Mouse (Mus musculus) liver, postnatal 0 days (tissue): Measurements from ENCODE around the gene Gpr176. TPM values are rescaled to one million over a fixed set of nuclear protein-coding genes. Genes with fewer than 3 reads are reported as not detected.

Source experiments
- ATAC-seq: fragments of 200-750 bp; cut with Nextera tagmentation; 2 replicates; pipeline ENCODE4 v1.8.0; 2017; ENCODE audit warnings: mild to moderate bottlenecking, moderate library complexity
- DNase-seq: peaks from one replicate; pipeline ENCODE4 v3.0.0-alpha.2; 2016
- H3K27ac ChIP-seq: fragments of 300-500 bp; sonication (generic); 2 replicates; pipeline ENCODE4 v1.5.1; 2014; ENCODE audit warnings: antibody characterized with exemption, moderate library complexity, mild to moderate bottlenecking, low read depth
- H3K27me3 ChIP-seq: fragments of 300-500 bp; sonication (generic); 2 replicates; pipeline ENCODE4 v1.6.1; 2014; ENCODE audit warnings: low read length, control low read depth, mixed read lengths; ENCODE audit not compliant: insufficient read depth
- H3K36me3 ChIP-seq: fragments of 300-500 bp; sonication (generic); replicated peaks from 2 replicates; pipeline ENCODE4 v1.6.1; 2014; ENCODE audit warnings: mild to moderate bottlenecking, control low read depth, low read length, moderate library complexity, mixed read lengths; ENCODE audit not compliant: insufficient read depth
- H3K4me1 ChIP-seq: fragments of 300-500 bp; sonication (generic); 2 replicates; pipeline ENCODE4 v1.6.1; 2014; ENCODE audit warnings: antibody characterized with exemption, mild to moderate bottlenecking, control low read depth; ENCODE audit not compliant: insufficient read depth
- H3K4me2 ChIP-seq: fragments of 300-500 bp; sonication (generic); 2 replicates; pipeline ENCODE4 v1.6.1; 2014; ENCODE audit warnings: low read depth, mild to moderate bottlenecking, low read length, moderate library complexity, mixed read lengths
- H3K4me3 ChIP-seq: fragments of 300-500 bp; sonication (generic); 2 replicates; pipeline ENCODE4 v1.5.1; 2014; ENCODE audit warnings: low read depth, low read length
- H3K9ac ChIP-seq: fragments of 300-500 bp; sonication (generic); replicated peaks from 2 replicates; pipeline ENCODE4 v1.6.1; 2014; ENCODE audit warnings: mild to moderate bottlenecking, moderate library complexity
- H3K9me3 ChIP-seq: fragments of 300-500 bp; sonication (generic); 2 replicates; pipeline ENCODE4 v1.6.1; 2016; ENCODE audit warnings: mild to moderate bottlenecking, control low read depth, low read length, mixed read lengths
- CTCF ChIP-seq: sonication (generic); IDR thresholded peaks from 2 replicates; pipeline ENCODE4 v1.5.1; 2016; ENCODE audit warnings: antibody characterized with exemption, low read depth
- EP300 ChIP-seq: IDR thresholded peaks from 2 replicates; pipeline ENCODE4 v1.6.1; 2016; ENCODE audit warnings: antibody characterized with exemption, low read depth, mild to moderate bottlenecking
- WGBS: fragments of 180-500 bp; shearing (Covaris S2); extraction: QIAGEN DNeasy Blood & Tissue Kit; methylation state at CpG from one replicate; pipeline ENCODE4 v1.1.7; 2014; ENCODE audit not compliant: insufficient replicate concordance; 5-methylcytosine and 5-hydroxymethylcytosine counted together
- polyA plus RNA-seq: library from polyadenylated mRNA; unstranded; fragments of >200 nt; fragmentation: Nextera tagmentation; extraction: Ambion mirVana; gene quantifications from 2 replicates; pipeline ENCODE4 v1.2.1, GENCODE M21; 2015

Gpr176 gene
- polyA plus RNA-seq, 1 experiment from 2014 or later = 0.05 TPM

DNA sequence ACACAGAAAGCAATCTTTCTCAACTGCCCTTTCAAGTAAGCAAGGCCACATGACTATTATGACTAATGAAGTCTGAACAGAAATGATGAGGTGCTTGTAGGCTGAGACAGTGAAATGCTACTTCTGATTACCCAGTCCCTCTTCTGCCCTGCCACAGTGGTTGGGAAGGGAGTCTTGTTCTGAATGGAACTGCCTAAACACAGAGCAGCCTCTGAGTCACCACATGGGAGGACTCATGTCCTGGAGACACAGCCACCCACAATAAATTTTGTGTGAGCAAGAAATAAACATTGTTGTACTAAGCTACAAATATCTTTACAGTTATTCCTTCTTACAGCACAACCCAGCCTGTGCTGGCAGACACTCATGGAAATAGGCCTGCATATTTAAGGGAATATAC, 2.7 kb upstream of the Gpr176 start:
- Histone ChIP-seq H3K4me1 (peaks cover 16% of the 10 kb centered on the region), H3K36me3 (no peaks in the 10 kb centered on the region), H3K9ac (no peak overlapping the region), H3K4me2 (no peak overlapping the region), H3K9me3 (no peaks in the 10 kb centered on the region), H3K27ac (no peak overlapping the region), H3K4me3 (no peak overlapping the region), H3K27me3 (peaks cover 23% of the 10 kb centered on the region)
- DNase-seq (no peak), ATAC-seq (no peak)
- TF ChIP-seq CTCF = no peak
- no peak for TF ChIP-seq EP300

DNA sequence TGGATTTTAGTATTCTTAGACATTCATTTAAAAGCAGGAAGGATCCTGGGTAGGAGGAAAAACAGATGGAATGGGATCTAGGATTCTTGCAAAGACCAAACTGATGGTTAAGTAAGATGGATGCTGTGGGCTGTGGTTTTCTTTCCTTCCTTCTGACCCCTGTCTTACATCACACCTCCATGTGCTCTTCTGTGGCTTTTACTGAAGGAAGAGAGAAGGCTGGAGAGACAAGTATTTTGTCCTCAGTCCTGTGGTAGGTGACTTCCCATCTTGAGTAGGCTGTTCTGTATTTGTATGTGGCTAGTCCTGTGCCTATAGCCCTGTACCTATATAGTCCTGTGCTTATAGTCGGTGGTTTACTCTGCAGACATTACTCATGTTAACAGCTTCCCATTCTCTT, 2.3 kb upstream of the Gpr176 start:
- WGBS = 48% methylated on average over 1 of the region's 1 CpGs
- DNase-seq (no peak), ATAC-seq (no peak)
- Histone ChIP-seq H3K9me3 (no peaks in the 10 kb centered on the region), H3K27me3 (peaks cover 26% of the 10 kb centered on the region), H3K4me1 (peaks cover 16% of the 10 kb centered on the region), H3K4me2 (no peak overlapping the region), H3K9ac (no peak overlapping the region), H3K27ac (no peak overlapping the region), H3K36me3 (no peaks in the 10 kb centered on the region), H3K4me3 (no peak overlapping the region)
- no peak for TF ChIP-seq EP300
- TF ChIP-seq CTCF = no peak

DNA sequence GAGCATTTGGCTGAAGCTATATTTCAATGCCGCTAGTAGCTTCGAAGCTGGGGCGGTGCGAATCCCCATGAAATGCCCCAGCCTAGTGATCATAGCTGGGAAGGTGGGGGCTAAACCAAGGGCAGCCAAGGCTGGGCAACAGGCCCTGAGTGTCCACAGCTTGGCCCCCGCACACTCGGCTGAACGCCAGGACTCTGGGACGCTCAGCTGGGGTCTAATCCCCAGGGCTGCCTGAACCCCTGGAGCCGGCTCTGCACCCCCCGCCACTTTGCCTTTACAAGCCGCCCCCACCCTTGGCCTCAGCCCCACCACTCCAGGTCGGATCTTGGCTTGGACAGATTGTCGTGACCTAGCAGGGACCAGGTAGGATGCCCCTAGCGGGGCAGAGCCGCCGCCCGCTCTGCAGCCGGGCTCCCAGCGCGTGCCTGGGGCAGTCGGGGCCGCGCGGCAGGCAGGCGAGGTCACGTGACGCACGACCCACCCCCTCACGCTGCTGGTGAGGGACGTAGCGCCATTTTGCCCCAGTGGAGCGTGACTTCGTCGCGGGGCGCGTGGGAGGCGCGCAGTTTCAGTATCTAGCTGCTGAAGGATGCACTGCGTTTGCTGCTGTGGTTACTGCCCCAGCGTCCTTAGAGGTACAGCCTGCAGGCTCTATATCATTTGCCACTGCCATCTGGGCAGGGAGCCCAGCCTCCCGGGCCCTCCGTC, 507 bp upstream of the Gpr176 start:
- no peak for TF ChIP-seq EP300
- peak; percentile 37; the same call in 1 of the 2 replicates for TF ChIP-seq CTCF
- Histone ChIP-seq H3K4me2 (peak overlapping the region; percentile 86), H3K27me3 (peaks cover 32% of the 10 kb centered on the region), H3K27ac (no peak overlapping the region), H3K4me3 (peak overlapping the region; percentile 54), H3K4me1 (peaks cover 16% of the 10 kb centered on the region), H3K9me3 (no peaks in the 10 kb centered on the region), H3K9ac (peak overlapping the region; percentile 27; the same call in 1 of the 2 replicates), H3K36me3 (no peaks in the 10 kb centered on the region)
- WGBS = 4% methylated on average over 43 of the region's 43 CpGs
- peak; percentile 80 for DNase-seq
- ATAC-seq = peak; percentile 89

DNA sequence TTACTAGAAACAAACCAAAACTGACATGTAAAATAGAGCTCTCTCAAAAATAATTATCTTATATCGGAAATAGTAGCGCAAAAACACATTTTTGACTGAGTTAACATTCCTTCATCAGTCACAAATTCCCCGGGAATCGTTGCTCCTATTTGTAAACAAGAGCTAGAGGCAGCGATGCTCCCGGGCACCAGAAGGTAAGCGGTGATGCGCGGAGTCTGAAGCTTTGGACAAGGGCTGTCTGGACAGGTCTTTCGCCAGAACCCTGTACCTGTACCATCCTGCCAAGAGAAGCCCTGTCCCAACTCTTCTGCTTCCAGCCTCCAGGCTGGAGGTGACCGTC, 688 bp downstream of the Gpr176 start:
- H3K4me2 ChIP-seq = peak overlapping the region; percentile 86
- DNase-seq (no peak), ATAC-seq (0 out of 2 replicates have a peak, but pooled peaks have one; percentile 3)
- H3K27ac ChIP-seq = no peak overlapping the region
- no peaks in the 10 kb centered on the region for H3K36me3 ChIP-seq
- peaks cover 32% of the 10 kb centered on the region for H3K27me3 ChIP-seq
- H3K9ac ChIP-seq = no peak overlapping the region
- H3K4me1 ChIP-seq = peaks cover 16% of the 10 kb centered on the region
- WGBS = 9% methylated on average over 11 of the region's 11 CpGs
- TF ChIP-seq EP300 (no peak), CTCF (no peak)
- no peaks in the 10 kb centered on the region for H3K9me3 ChIP-seq
- peak overlapping the region; percentile 54 for H3K4me3 ChIP-seq

DNA sequence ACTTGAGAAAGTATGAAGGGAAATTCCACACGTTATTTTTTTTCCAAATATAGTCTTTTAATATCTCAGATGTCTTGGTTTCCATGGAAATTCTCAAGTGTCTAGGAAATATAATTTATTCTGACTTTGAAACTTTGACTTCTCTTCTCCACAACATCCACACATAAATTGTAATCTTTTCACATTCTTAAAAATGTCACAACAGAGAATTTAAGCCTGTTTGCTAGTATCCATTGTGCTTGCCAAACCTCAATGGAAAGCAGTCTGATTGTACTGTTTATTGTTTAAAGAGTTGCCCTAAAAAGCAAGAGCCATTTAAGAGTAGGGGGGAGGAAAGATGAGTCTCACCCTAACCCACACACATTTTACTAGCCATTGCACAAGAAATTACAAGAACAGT, 1.4 kb downstream of the Gpr176 start:
- no peak for ATAC-seq
- Histone ChIP-seq H3K27me3 (peaks cover 32% of the 10 kb centered on the region), H3K4me3 (no peak overlapping the region), H3K4me1 (peaks cover 16% of the 10 kb centered on the region), H3K4me2 (no peak overlapping the region), H3K36me3 (no peaks in the 10 kb centered on the region), H3K9me3 (no peaks in the 10 kb centered on the region), H3K9ac (no peak overlapping the region), H3K27ac (no peak overlapping the region)
- no peak for DNase-seq
- TF ChIP-seq CTCF = no peak
- TF ChIP-seq EP300 = no peak
- WGBS = 46% methylated on average over 1 of the region's 1 CpGs

DNA sequence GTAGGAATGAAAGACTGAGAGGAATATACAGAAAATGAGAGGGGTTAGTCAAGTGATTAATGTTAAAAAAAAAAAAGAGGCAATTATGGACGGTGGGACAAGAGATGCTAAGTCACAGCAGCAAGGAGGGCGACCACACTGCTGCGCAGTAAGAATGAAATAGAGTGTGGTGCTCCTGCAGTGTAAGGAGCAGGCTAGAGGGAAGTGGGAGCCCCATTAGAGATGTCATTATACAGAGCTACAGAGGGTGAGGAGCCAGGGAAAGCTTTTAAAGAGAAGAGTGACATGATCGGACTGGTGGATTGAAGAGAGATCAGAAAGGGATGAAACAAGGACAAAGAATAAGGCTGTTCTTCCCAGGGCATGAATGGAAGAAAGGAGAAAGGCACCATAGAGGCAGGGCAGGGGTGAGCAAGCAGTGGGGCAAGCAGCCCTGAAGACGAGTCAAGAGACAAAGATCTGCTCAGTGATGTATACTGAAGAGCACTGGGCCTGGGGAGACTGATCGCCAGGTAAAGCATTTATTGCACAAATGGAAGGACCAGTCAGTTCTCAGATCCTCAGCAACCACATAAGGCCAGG, 18.0 kb downstream of the Gpr176 start:
- Histone ChIP-seq H3K27me3 (no peaks in the 10 kb centered on the region), H3K9ac (no peak overlapping the region), H3K4me2 (no peak overlapping the region), H3K4me1 (no peaks in the 10 kb centered on the region; the same call in 1 of the 2 replicates), H3K36me3 (no peaks in the 10 kb centered on the region), H3K4me3 (no peak overlapping the region), H3K27ac (no peak overlapping the region), H3K9me3 (no peaks in the 10 kb centered on the region)
- no peak for DNase-seq
- TF ChIP-seq EP300 (no peak), CTCF (no peak)
- WGBS = 74% methylated on average over 6 of the region's 6 CpGs
- ATAC-seq = no peak
